Mouse (Mus musculus): ENCODE measurements around the gene Bend3.

The Bend3 gene

GRCm38 (mm10) chr10:43537652-43538051 lies 59.0 kb downstream of the Bend3 start:
- DNase-seq, result no peak

GRCm38 (mm10) chr10:43538831-43539230 lies 60.2 kb downstream of the Bend3 start:
- no peak for DNase-seq

GRCm38 (mm10) chr10:43539746-43540310 lies 61.2 kb downstream of the Bend3 start:
- no peak for DNase-seq

GRCm38 (mm10) chr10:43540442-43541152 lies 62.0 kb downstream of the Bend3 start, which contains the start of gene 1700021F05Rik:
Gene 1700021F05Rik (minus strand): TSS chr10:43540994.
- DNase-seq, result peak; percentile 97

GRCm38 (mm10) chr10:43541153-43541544 lies 62.5 kb downstream of the Bend3 start:
- DNase-seq, result no peak

- no peak for DNase-seq
Observed at GRCm38 (mm10) chr10:43549411-43549810, 70.8 kb downstream of the Bend3 start.

GRCm38 (mm10) chr10:43550923-43551322 lies 72.3 kb downstream of the Bend3 start:
- no peak for DNase-seq

- no peak for DNase-seq
Observed at GRCm38 (mm10) chr10:43551388-43551787, 72.8 kb downstream of the Bend3 start.

GRCm38 (mm10) chr10:43557630-43558165 lies 79.1 kb downstream of the Bend3 start:
- DNase-seq, result no peak

GRCm38 (mm10) chr10:43559313-43559712 lies 80.7 kb downstream of the Bend3 start:
- DNase-seq, result no peak

GRCm38 (mm10) chr10:43560765-43561164 lies 82.1 kb downstream of the Bend3 start:
- DNase-seq, result no peak

GRCm38 (mm10) chr10:43561311-43561710 lies 82.7 kb downstream of the Bend3 start:
- no peak for DNase-seq

Measured in right cerebral cortex, postnatal 14 days (tissue).